Mouse (Mus musculus) MEL (cell line): ENCODE results near the gene Slc51a. TPM values are rescaled to one million over a fixed set of nuclear protein-coding genes. Genes with fewer than 3 reads are reported as not detected.

Experiments used
- DNase-seq: peaks from one replicate; pipeline ENCODE4 v3.0.0; 2011; ENCODE audit warnings: low read depth, low spot score
- H3K27ac ChIP-seq: 2 replicates; pipeline ENCODE4 v1.5.1; 2012; ENCODE audit warnings: low read depth, mild to moderate bottlenecking, control low read depth, low read length, moderate library complexity; ENCODE audit not compliant: control insufficient read depth
- H3K27me3 ChIP-seq, 2 experiments: fragments of 150-350 bp in 1 of 2; sonication (generic) in 1 of 2; 2 replicates each; pipeline ENCODE4 v1.6.1; 2012; ENCODE audit warnings: low read length in 2 of 2, mild to moderate bottlenecking in 2 of 2, improper control_type of control experiment in 1 of 2, moderate library complexity in 1 of 2; ENCODE audit not compliant: insufficient read depth in 2 of 2, control insufficient read depth in 1 of 2
- H3K36me3 ChIP-seq, 2 experiments: 2 replicates each; pipeline ENCODE4 v1.6.1; 2012 to 2014; ENCODE audit warnings: low read length in 2 of 2, improper control_type of control experiment in 1 of 2, inconsistent platforms in 1 of 2, mild to moderate bottlenecking in 1 of 2; ENCODE audit not compliant: insufficient read depth in 2 of 2, control insufficient read depth in 1 of 2
- H3K4me1 ChIP-seq, 2 experiments: fragments of 150-350 bp in 1 of 2; sonication (generic) in 1 of 2; 2 replicates each; pipeline ENCODE4 v1.6.1; 2012; ENCODE audit warnings: low read length in 2 of 2, improper control_type of control experiment in 1 of 2, mild to moderate bottlenecking in 1 of 2; ENCODE audit not compliant: insufficient read depth in 2 of 2, control insufficient read depth in 1 of 2
- H3K4me3 ChIP-seq, 2 experiments: fragments of 150-350 bp in 1 of 2; sonication (generic) in 1 of 2; 2 replicates each; pipeline ENCODE4 v1.5.1; 2012; ENCODE audit warnings: low read depth in 2 of 2, low read length in 2 of 2, mild to moderate bottlenecking in 2 of 2, moderate library complexity in 2 of 2, control low read depth in 1 of 2, improper control_type of control experiment in 1 of 2; ENCODE audit not compliant: control insufficient read depth in 1 of 2, insufficient read depth in 1 of 2
- H3K79me2 ChIP-seq: 2 replicates; pipeline ENCODE4 v1.6.1; 2012; ENCODE audit warnings: mild to moderate bottlenecking, low read length, moderate library complexity; ENCODE audit not compliant: control insufficient read depth, poor library complexity, insufficient read depth
- H3K9ac ChIP-seq: 2 replicates; pipeline ENCODE4 v1.6.1; 2012; ENCODE audit warnings: low read depth, mild to moderate bottlenecking, control low read depth, low read length, moderate library complexity; ENCODE audit not compliant: control insufficient read depth, poor library complexity, severe bottlenecking
- H3K9me3 ChIP-seq: fragments of 150-350 bp; sonication (generic); replicated peaks from 2 replicates; pipeline ENCODE4 v1.6.1; 2012; ENCODE audit warnings: mild to moderate bottlenecking, low read length, improper control_type of control experiment, moderate library complexity; ENCODE audit not compliant: insufficient read depth
- BHLHE40 ChIP-seq: IDR thresholded peaks from 2 replicates; pipeline ENCODE4 v1.6.1; 2012; ENCODE audit warnings: low read depth, mild to moderate bottlenecking, inconsistent platforms, low read length, improper control_type of control experiment, borderline replicate concordance
- CHD1 ChIP-seq: IDR thresholded peaks from 2 replicates; pipeline ENCODE4 v1.6.1; 2012; ENCODE audit warnings: low read depth, mild to moderate bottlenecking, inconsistent platforms, low read length, improper control_type of control experiment
- CHD2 ChIP-seq: IDR thresholded peaks from 2 replicates; pipeline ENCODE4 v1.6.1; 2011; ENCODE audit warnings: low read length, improper control_type of control experiment
- CTCF ChIP-seq, 3 experiments: IDR thresholded peaks in 2 of 3; conservative IDR thresholded peaks in 1 of 3; 2 replicates each; pipeline ENCODE4 v1.5.1; 2011 to 2012; ENCODE audit warnings: low read length in 3 of 3, low read depth in 2 of 3, mild to moderate bottlenecking in 2 of 3, improper control_type of control experiment in 1 of 3, inconsistent platforms in 1 of 3, mixed read lengths in 1 of 3, moderate library complexity in 1 of 3; ENCODE audit not compliant: control insufficient read depth in 1 of 3, insufficient read depth in 1 of 3, poor library complexity in 1 of 3, severe bottlenecking in 1 of 3
- E2F4 ChIP-seq: IDR thresholded peaks from 2 replicates; pipeline ENCODE4 v1.6.1; 2011; ENCODE audit warnings: low read depth, low read length, improper control_type of control experiment, borderline replicate concordance
- ELF1 ChIP-seq: IDR thresholded peaks from 2 replicates; pipeline ENCODE4 v1.6.1; 2014; ENCODE audit warnings: low read depth, mild to moderate bottlenecking, inconsistent platforms, low read length, improper control_type of control experiment, moderate library complexity
- ETS1 ChIP-seq: IDR thresholded peaks from 2 replicates; pipeline ENCODE4 v1.6.1; 2012; ENCODE audit warnings: low read depth, mild to moderate bottlenecking, inconsistent platforms, low read length, improper control_type of control experiment, moderate library complexity
- GABPA ChIP-seq: IDR thresholded peaks from 2 replicates; pipeline ENCODE4 v1.6.1; 2012; ENCODE audit warnings: low read depth, mild to moderate bottlenecking, inconsistent platforms, low read length, improper control_type of control experiment, moderate library complexity
- GATA1 ChIP-seq: IDR thresholded peaks from 2 replicates; pipeline ENCODE4 v1.6.1; 2011; ENCODE audit warnings: low read depth, low read length, improper control_type of control experiment
- HCFC1 ChIP-seq: IDR thresholded peaks from 2 replicates; pipeline ENCODE4 v1.6.1; 2012; ENCODE audit warnings: low read depth, mild to moderate bottlenecking, inconsistent platforms, low read length, improper control_type of control experiment, moderate library complexity
- JUND ChIP-seq: IDR thresholded peaks from 2 replicates; pipeline ENCODE4 v1.6.1; 2011; ENCODE audit warnings: low read depth, mild to moderate bottlenecking, improper control_type of control experiment, low read length
- MAFK ChIP-seq: IDR thresholded peaks from 2 replicates; pipeline ENCODE4 v1.6.1; 2011; ENCODE audit warnings: low read depth, mild to moderate bottlenecking, low read length, improper control_type of control experiment, borderline replicate concordance
- MAX ChIP-seq: IDR thresholded peaks from 2 replicates; pipeline ENCODE4 v1.6.1; 2011; ENCODE audit warnings: low read length, improper control_type of control experiment
- MAZ ChIP-seq: IDR thresholded peaks from 2 replicates; pipeline ENCODE4 v1.6.1; 2012; ENCODE audit warnings: low read depth, mild to moderate bottlenecking, inconsistent platforms, low read length, improper control_type of control experiment
- MEF2A ChIP-seq: IDR thresholded peaks from 2 replicates; pipeline ENCODE4 v1.6.1; 2014; ENCODE audit warnings: low read depth, mild to moderate bottlenecking, inconsistent platforms, low read length, improper control_type of control experiment; ENCODE audit not compliant: poor library complexity, insufficient replicate concordance, severe bottlenecking; ENCODE audit errors: extremely low read depth
- MXI1 ChIP-seq: IDR thresholded peaks from 2 replicates; pipeline ENCODE4 v1.6.1; 2011; ENCODE audit warnings: mild to moderate bottlenecking, low read depth, low read length, improper control_type of control experiment
- MYB ChIP-seq: IDR thresholded peaks from 2 replicates; pipeline ENCODE4 v1.6.1; 2011; ENCODE audit warnings: mild to moderate bottlenecking, low read depth, low read length, improper control_type of control experiment
- MYC ChIP-seq: IDR thresholded peaks from 2 replicates; pipeline ENCODE4 v1.6.1; 2011; ENCODE audit warnings: low read depth, mild to moderate bottlenecking, low read length, improper control_type of control experiment, moderate library complexity
- NRF1 ChIP-seq: IDR thresholded peaks from 2 replicates; pipeline ENCODE4 v1.6.1; 2014; ENCODE audit warnings: low read depth, mild to moderate bottlenecking, inconsistent platforms, low read length, improper control_type of control experiment, moderate library complexity; ENCODE audit not compliant: poor library complexity, insufficient read depth, severe bottlenecking
- POLR2A ChIP-seq, 2 experiments: IDR thresholded peaks; 2 replicates each; pipeline ENCODE4 v1.6.1; 2011 to 2012; ENCODE audit warnings: low read length in 2 of 2, mild to moderate bottlenecking in 2 of 2, control low read depth in 1 of 2, improper control_type of control experiment in 1 of 2, low read depth in 1 of 2, moderate library complexity in 1 of 2; ENCODE audit not compliant: control insufficient read depth in 1 of 2, insufficient read depth in 1 of 2, poor library complexity in 1 of 2
- POLR2AphosphoS2 ChIP-seq: IDR thresholded peaks from 2 replicates; pipeline ENCODE4 v1.6.1; 2011; ENCODE audit warnings: low read length, improper control_type of control experiment
- POLR2AphosphoS5 ChIP-seq: IDR thresholded peaks from 2 replicates; pipeline ENCODE4 v1.6.1; 2012; ENCODE audit warnings: low read depth, borderline replicate concordance, mild to moderate bottlenecking, inconsistent platforms, low read length, moderate library complexity, mixed read lengths
- RAD21 ChIP-seq: IDR thresholded peaks from 2 replicates; pipeline ENCODE4 v1.6.1; 2011; ENCODE audit warnings: mild to moderate bottlenecking, low read depth, low read length, improper control_type of control experiment
- RCOR1 ChIP-seq: IDR thresholded peaks from 2 replicates; pipeline ENCODE4 v1.6.1; 2012; ENCODE audit warnings: low read depth, mild to moderate bottlenecking, inconsistent platforms, low read length, improper control_type of control experiment
- SMC3 ChIP-seq: IDR thresholded peaks from 2 replicates; pipeline ENCODE4 v1.6.1; 2011; ENCODE audit warnings: low read depth, low read length, improper control_type of control experiment
- TAL1 ChIP-seq: IDR thresholded peaks from 2 replicates; pipeline ENCODE4 v1.6.1; 2012; ENCODE audit warnings: mild to moderate bottlenecking, inconsistent platforms, low read length, moderate library complexity, mixed read lengths
- TBP ChIP-seq: IDR thresholded peaks from 2 replicates; pipeline ENCODE4 v1.8.0; 2011; ENCODE audit warnings: low read depth, low read length, improper control_type of control experiment
- TCF12 ChIP-seq: IDR thresholded peaks from 2 replicates; pipeline ENCODE4 v1.6.1; 2014; ENCODE audit warnings: low read depth, mild to moderate bottlenecking, inconsistent platforms, low read length, improper control_type of control experiment, moderate library complexity
- UBTF ChIP-seq: IDR thresholded peaks from 2 replicates; pipeline ENCODE4 v1.6.1; 2012; ENCODE audit warnings: low read depth, mild to moderate bottlenecking, inconsistent platforms, low read length, improper control_type of control experiment, moderate library complexity, borderline replicate concordance; ENCODE audit not compliant: insufficient read depth
- USF1 ChIP-seq: IDR thresholded peaks from 2 replicates; pipeline ENCODE4 v1.6.1; 2014; ENCODE audit warnings: low read depth, mild to moderate bottlenecking, inconsistent platforms, low read length, improper control_type of control experiment, moderate library complexity
- USF2 ChIP-seq, 2 experiments: IDR thresholded peaks; 2 replicates each; pipeline ENCODE4 v1.6.1; 2011 to 2012; ENCODE audit warnings: improper control_type of control experiment in 2 of 2, low read length in 2 of 2, borderline replicate concordance in 1 of 2, inconsistent platforms in 1 of 2, low read depth in 1 of 2, mild to moderate bottlenecking in 1 of 2; ENCODE audit not compliant: insufficient read depth in 1 of 2
- ZKSCAN1 ChIP-seq: IDR thresholded peaks from 2 replicates; pipeline ENCODE4 v1.6.1; 2012; ENCODE audit warnings: low read depth, mild to moderate bottlenecking, inconsistent platforms, low read length, improper control_type of control experiment, moderate library complexity
- ZMIZ1 ChIP-seq: IDR thresholded peaks from 2 replicates; pipeline ENCODE4 v1.6.1; 2012; ENCODE audit warnings: low read depth, mild to moderate bottlenecking, inconsistent platforms, low read length, improper control_type of control experiment, moderate library complexity
- ZNF384 ChIP-seq: IDR thresholded peaks from 2 replicates; pipeline ENCODE4 v1.6.1; 2012; ENCODE audit warnings: low read depth, mild to moderate bottlenecking, inconsistent platforms, low read length, improper control_type of control experiment
- polyA plus RNA-seq, 2 experiments: library from polyadenylated mRNA; stranded (reverse) in 1 of 2; unstranded in 1 of 2; fragments of >175 nt in 1 of 2; fragments of >200 nt in 1 of 2; gene quantifications; 2 replicates each; pipeline versions ENCODE4 v1.2.1 to v1.2.4; 2012; ENCODE audit warnings: low replicate concordance in 2 of 2, low read depth in 1 of 2; ENCODE audit not compliant: insufficient read length in 2 of 2, insufficient read depth in 1 of 2, missing spikeins in 1 of 2
- total RNA-seq: library from RNA; depleted of rRNA; stranded (reverse); fragments of 300-350 nt; gene quantifications from 2 replicates; pipeline ENCODE4 v1.2.3, GENCODE M21; 2012; rRNA removed

The Slc51a gene
- total RNA-seq (3.3 and 4.6 TPM in 2 replicates), polyA plus RNA-seq (10 to 100 TPM in 1 of 2 experiments, not detected in 1; 14.5 TPM)

DNA sequence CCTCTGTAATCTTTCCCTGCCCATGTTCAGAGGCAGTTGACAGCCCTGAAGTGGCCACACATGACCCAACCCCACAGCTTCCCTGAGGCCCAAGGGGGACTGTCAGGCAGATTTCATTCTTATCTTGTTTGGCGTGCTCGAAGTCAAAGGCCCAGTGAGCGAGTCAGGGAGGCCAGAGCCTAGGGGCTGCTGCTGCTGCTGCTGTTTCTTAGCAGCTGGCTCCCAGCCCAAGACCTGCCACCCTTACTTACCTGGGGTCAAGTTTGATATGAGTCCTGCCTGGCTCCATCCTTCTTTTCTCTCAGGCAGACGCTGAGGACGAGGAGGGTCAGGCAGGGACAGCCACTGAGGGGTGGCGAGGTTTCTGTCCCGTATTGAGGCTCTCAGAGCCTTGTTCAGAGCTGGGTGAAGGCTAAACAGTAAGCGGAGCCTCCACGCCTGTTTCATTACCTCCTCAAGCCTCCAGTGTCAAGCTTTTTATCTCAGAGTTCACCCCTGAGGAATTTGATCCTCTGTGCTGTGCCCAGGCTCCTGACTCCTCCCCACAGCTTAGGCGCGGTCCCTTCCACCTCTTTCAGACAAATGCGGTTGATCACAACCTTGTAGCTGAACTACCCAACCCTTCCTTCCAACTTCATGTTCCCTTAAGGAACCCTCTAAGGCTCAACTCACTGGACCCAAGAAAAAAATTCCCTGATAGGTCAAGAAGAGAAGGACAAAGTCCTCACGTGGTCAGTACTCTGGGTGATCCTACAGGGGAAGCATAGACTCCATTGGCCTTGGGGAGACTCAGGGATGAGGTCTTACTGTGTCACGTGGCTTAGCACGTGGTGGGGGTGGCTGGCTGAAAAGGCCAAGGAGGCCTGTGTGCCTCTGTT is at the start of gene Slc51a:
TSS of gene Slc51a (minus strand) at position 646 of the 878 bp plus-strand sequence.
- peaks cover 0 to 9% of the 10 kb centered on the region in 2 experiments; a peak in 2 of 4 replicates for H3K36me3 ChIP-seq
- no peak for TF ChIP-seq MAFK
- TF ChIP-seq MYB: no peak
- no peak for TF ChIP-seq JUND
- TF ChIP-seq HCFC1: no peak
- no peak for TF ChIP-seq POLR2AphosphoS5
- TF ChIP-seq USF2 (IDR thresholded peaks at IDR 0.05; ENCODE audit: borderline replicate concordance in 1 of 2, insufficient read depth in 1 of 2, low read depth in 1 of 2, low read length in 2 of 2): peak in 1 of 2 experiments; percentile 78; a peak in 2 of 4 replicates
- TF ChIP-seq TCF12: peak; percentile 52; the same call in 1 of the 2 replicates
- TF ChIP-seq E2F4: no peak
- TF ChIP-seq MEF2A: no peak
- no peak for TF ChIP-seq MAZ
- 0 out of 2 replicates have a peak, but pooled peaks have one; percentile 6 for TF ChIP-seq SMC3
- no peak for TF ChIP-seq POLR2AphosphoS2
- no peak for TF ChIP-seq ZKSCAN1
- TF ChIP-seq ZMIZ1: no peak
- peak; percentile 54; the same call in 1 of the 2 replicates for TF ChIP-seq BHLHE40
- TF ChIP-seq GATA1: peak; percentile 35
- no peak for TF ChIP-seq RCOR1
- TF ChIP-seq MXI1: peak; percentile 71
- no peak for TF ChIP-seq NRF1
- peak in 1 of 2 experiments; percentile 65; a peak in 2 of 4 replicates for TF ChIP-seq POLR2A (IDR thresholded peaks at IDR 0.05; ENCODE audit: control insufficient read depth in 1 of 2, insufficient read depth in 1 of 2, low read depth in 1 of 2, low read length in 2 of 2, poor library complexity in 1 of 2)
- TF ChIP-seq CHD2: no peak
- peak; percentile 97 for TF ChIP-seq MAX
- peak; percentile 19; the same call in 1 of the 2 replicates for TF ChIP-seq TBP
- no peak for TF ChIP-seq ZNF384
- no peak for TF ChIP-seq CTCF (IDR thresholded peaks at IDR 0.05 in 2 of 3, conservative IDR thresholded peaks at IDR 0.05 in 1 of 3; ENCODE audit: control insufficient read depth in 1 of 3, insufficient read depth in 1 of 3, low read depth in 2 of 3, low read length in 3 of 3, poor library complexity in 1 of 3, severe bottlenecking in 1 of 3)
- TF ChIP-seq RAD21: no peak
- TF ChIP-seq ELF1: no peak
- peak; percentile 24; the same call in 1 of the 2 replicates for TF ChIP-seq TAL1
- no peak for TF ChIP-seq CHD1
- peak; percentile 22; the same call in 1 of the 2 replicates for TF ChIP-seq ETS1
- peak; percentile 98 for TF ChIP-seq MYC
- TF ChIP-seq USF1: peak; percentile 91
- no peak for TF ChIP-seq UBTF
- no peak for TF ChIP-seq GABPA

More for the DNA sequence above, at the start of gene Slc51a:
- Histone ChIP-seq H3K9me3 (no peaks in the 10 kb centered on the region), H3K79me2 (no peaks in the 10 kb centered on the region; the same call in 1 of the 2 replicates), H3K4me1 (peaks cover 2 to 16% of the 10 kb centered on the region in 2 experiments; a peak in 3 of 4 replicates), H3K27me3 (no peaks in the 10 kb centered on the region), H3K27ac (peak within 1 kb of the TSS; percentile 91), H3K9ac (peak within 1 kb of the TSS; percentile 71), H3K4me3 (peak within 1 kb of the TSS; percentile 36 to 37)
- DNase-seq: peak; percentile 84
